29 mouse cellular contexts compared by ENCODE assay signal in genomic region chr19:39820931-39821330, GRCm38 (mm10). TPM values are rescaled to one million over a fixed set of nuclear protein-coding genes. Genes with fewer than 3 reads are reported as not detected.
"Had no signal": no experiment of that assay in that cellular context is flagged by ENCODE, and none has a peak within 500 bp of the region (broad histone marks: within the 10 kb centered on the region; RNA-seq: fewer than 3 reads in every experiment).

No protein-coding gene starts in this region.

RNA-seq across cellular contexts. Expression of gene Cyp2c40, which starts 8.3 kb away (rescaled TPM):
- total RNA-seq: common myeloid progenitor, adult 5-6 weeks; forebrain, postnatal 0 days; gastrocnemius, adult 18-20 months; gastrocnemius, adult 2 months; gastrocnemius, postnatal 10 days; gastrocnemius, postnatal 14 days; gastrocnemius, postnatal 25 days; gastrocnemius, postnatal 36 days; gastrocnemius, postnatal 4 days; granulocyte monocyte progenitor cell, adult 5-6 weeks; heart, adult 18-20 months; heart, adult 2 months had no signal
- polyA plus RNA-seq: cerebellum, adult 2 months; cortical plate, adult 2 months; embryonic facial prominence, embryonic 10.5 days; embryonic facial prominence, embryonic 11.5 days; embryonic facial prominence, embryonic 12.5 days; embryonic facial prominence, embryonic 13.5 days; embryonic facial prominence, embryonic 14.5 days; embryonic facial prominence, embryonic 15.5 days; erythroblast, embryonic 14.5 days; forebrain, embryonic 10.5 days; forebrain, embryonic 11.5 days; forebrain, embryonic 12.5 days; forebrain, embryonic 13.5 days; forebrain, embryonic 14.5 days; forebrain, embryonic 15.5 days; forebrain, embryonic 16.5 days; forebrain, postnatal 0 days; frontal cortex, adult 2 months; heart, adult 2 months had no signal
